Mouse (Mus musculus): ENCODE measurements around the gene Gm20458. TPM values are rescaled to one million over a fixed set of nuclear protein-coding genes. Genes with fewer than 3 reads are reported as not detected.

Gm20458 gene
- polyA plus RNA-seq, 1 experiment from 2014 or later, result 12.5 TPM

GRCm38 (mm10) chr2:164507811-164508210 is 47.0 kb downstream of the Gm20458 start:
- Histone ChIP-seq H3K4me3 (ENCODE audit: low read depth, low read length) (no peak overlapping the region), H3K4me1 (ENCODE audit: control insufficient read depth, insufficient read depth, low read length) (no peaks in the 10 kb centered on the region), H3K27me3 (replicated peaks; ENCODE audit: control insufficient read depth, insufficient read depth, low read length) (no peaks in the 10 kb centered on the region), H3K9me3 (ENCODE audit: control insufficient read depth, low read length) (peaks cover 13% of the 10 kb centered on the region), H3K36me3 (ENCODE audit: control insufficient read depth, insufficient read depth, low read length) (peaks cover 42% of the 10 kb centered on the region), H3K4me2 (ENCODE audit: low read depth, low read length) (no peak overlapping the region), H3K27ac (replicated peaks; ENCODE audit: low read depth, low read length) (no peak overlapping the region), H3K9ac (ENCODE audit: low read depth, low read length) (no peak overlapping the region)
- no peak for ATAC-seq (ENCODE audit: low read depth)
- no peak for DNase-seq (ENCODE audit: low spot score)
- WGBS, result 83% methylated on average over 17 of the region's 19 CpGs

- H3K27ac ChIP-seq (replicated peaks; ENCODE audit: low read depth, low read length), result no peak overlapping the region
- H3K4me1 ChIP-seq (ENCODE audit: control insufficient read depth, insufficient read depth, low read length), result no peaks in the 10 kb centered on the region
- no peak overlapping the region for H3K4me2 ChIP-seq (ENCODE audit: low read depth, low read length)
- peak; percentile 23 for DNase-seq (ENCODE audit: low spot score)
- no peak overlapping the region for H3K4me3 ChIP-seq (ENCODE audit: low read depth, low read length)
- H3K27me3 ChIP-seq (replicated peaks; ENCODE audit: control insufficient read depth, insufficient read depth, low read length), result no peaks in the 10 kb centered on the region
- H3K9me3 ChIP-seq (ENCODE audit: control insufficient read depth, low read length), result no peaks in the 10 kb centered on the region
- H3K36me3 ChIP-seq (ENCODE audit: control insufficient read depth, insufficient read depth, low read length), result peaks cover 15% of the 10 kb centered on the region; the same call in 1 of the 2 replicates
- 34% methylated on average over 5 of the region's 5 CpGs for WGBS
- ATAC-seq (ENCODE audit: low read depth), result 0 out of 2 replicates have a peak, but pooled peaks have one; percentile 60
- H3K9ac ChIP-seq (ENCODE audit: low read depth, low read length), result no peak overlapping the region
Observed at GRCm38 (mm10) chr2:164510621-164511190, 49.9 kb downstream of the Gm20458 start.

- Histone ChIP-seq H3K9ac (ENCODE audit: low read depth, low read length) (no peak overlapping the region), H3K9me3 (ENCODE audit: control insufficient read depth, low read length) (peaks cover 6% of the 10 kb centered on the region; the same call in 1 of the 2 replicates), H3K4me1 (ENCODE audit: control insufficient read depth, insufficient read depth, low read length) (no peaks in the 10 kb centered on the region), H3K4me2 (ENCODE audit: low read depth, low read length) (no peak overlapping the region), H3K27ac (replicated peaks; ENCODE audit: low read depth, low read length) (no peak overlapping the region), H3K4me3 (ENCODE audit: low read depth, low read length) (no peak overlapping the region), H3K27me3 (replicated peaks; ENCODE audit: control insufficient read depth, insufficient read depth, low read length) (no peaks in the 10 kb centered on the region), H3K36me3 (ENCODE audit: control insufficient read depth, insufficient read depth, low read length) (peaks cover 4% of the 10 kb centered on the region; the same call in 1 of the 2 replicates)
- 70% methylated on average over 10 of the region's 14 CpGs for WGBS
- no peak for ATAC-seq (ENCODE audit: low read depth)
- no peak for DNase-seq (ENCODE audit: low spot score)
Observed at GRCm38 (mm10) chr2:164512121-164512909, 51.5 kb downstream of the Gm20458 start.

GRCm38 (mm10) chr2:164513389-164513788 is 52.6 kb downstream of the Gm20458 start:
- DNase-seq (ENCODE audit: low spot score) (peak; percentile 54), ATAC-seq (ENCODE audit: low read depth) (no peak)
- Histone ChIP-seq H3K4me1 (ENCODE audit: control insufficient read depth, insufficient read depth, low read length) (no peaks in the 10 kb centered on the region), H3K36me3 (ENCODE audit: control insufficient read depth, insufficient read depth, low read length) (no peaks in the 10 kb centered on the region), H3K27ac (replicated peaks; ENCODE audit: low read depth, low read length) (no peak overlapping the region), H3K4me3 (ENCODE audit: low read depth, low read length) (no peak overlapping the region), H3K27me3 (replicated peaks; ENCODE audit: control insufficient read depth, insufficient read depth, low read length) (no peaks in the 10 kb centered on the region), H3K9ac (ENCODE audit: low read depth, low read length) (no peak overlapping the region), H3K4me2 (ENCODE audit: low read depth, low read length) (no peak overlapping the region), H3K9me3 (ENCODE audit: control insufficient read depth, low read length) (peaks cover 6% of the 10 kb centered on the region; the same call in 1 of the 2 replicates)
- WGBS, result 65% methylated on average over 8 of the region's 8 CpGs

GRCm38 (mm10) chr2:164514916-164515315 is 54.1 kb downstream of the Gm20458 start:
- Histone ChIP-seq H3K4me3 (ENCODE audit: low read depth, low read length) (no peak overlapping the region), H3K4me2 (ENCODE audit: low read depth, low read length) (no peak overlapping the region), H3K36me3 (ENCODE audit: control insufficient read depth, insufficient read depth, low read length) (no peaks in the 10 kb centered on the region), H3K9ac (ENCODE audit: low read depth, low read length) (no peak overlapping the region), H3K9me3 (ENCODE audit: control insufficient read depth, low read length) (peaks cover 6% of the 10 kb centered on the region; the same call in 1 of the 2 replicates), H3K27me3 (replicated peaks; ENCODE audit: control insufficient read depth, insufficient read depth, low read length) (no peaks in the 10 kb centered on the region), H3K27ac (replicated peaks; ENCODE audit: low read depth, low read length) (no peak overlapping the region), H3K4me1 (ENCODE audit: control insufficient read depth, insufficient read depth, low read length) (peaks cover 5% of the 10 kb centered on the region; the same call in 1 of the 2 replicates)
- ATAC-seq (ENCODE audit: low read depth), result no peak
- WGBS, result 88% methylated on average over 3 of the region's 3 CpGs
- DNase-seq (ENCODE audit: low spot score), result no peak

- Histone ChIP-seq H3K4me1 (ENCODE audit: control insufficient read depth, insufficient read depth, low read length) (peaks cover 6% of the 10 kb centered on the region; the same call in 1 of the 2 replicates), H3K9me3 (ENCODE audit: control insufficient read depth, low read length) (peaks cover 6% of the 10 kb centered on the region; the same call in 1 of the 2 replicates), H3K27ac (replicated peaks; ENCODE audit: low read depth, low read length) (peak overlapping the region; percentile 21; the same call in 1 of the 2 replicates), H3K27me3 (replicated peaks; ENCODE audit: control insufficient read depth, insufficient read depth, low read length) (no peaks in the 10 kb centered on the region), H3K36me3 (ENCODE audit: control insufficient read depth, insufficient read depth, low read length) (no peaks in the 10 kb centered on the region), H3K4me2 (ENCODE audit: low read depth, low read length) (no peak overlapping the region; the same call in 1 of the 2 replicates), H3K4me3 (ENCODE audit: low read depth, low read length) (no peak overlapping the region), H3K9ac (ENCODE audit: low read depth, low read length) (no peak overlapping the region)
- DNase-seq (ENCODE audit: low spot score) (no peak), ATAC-seq (ENCODE audit: low read depth) (no peak)
- 70% methylated on average over 9 of the region's 9 CpGs for WGBS
Observed at GRCm38 (mm10) chr2:164515897-164516296, 55.1 kb downstream of the Gm20458 start.

DNA sequence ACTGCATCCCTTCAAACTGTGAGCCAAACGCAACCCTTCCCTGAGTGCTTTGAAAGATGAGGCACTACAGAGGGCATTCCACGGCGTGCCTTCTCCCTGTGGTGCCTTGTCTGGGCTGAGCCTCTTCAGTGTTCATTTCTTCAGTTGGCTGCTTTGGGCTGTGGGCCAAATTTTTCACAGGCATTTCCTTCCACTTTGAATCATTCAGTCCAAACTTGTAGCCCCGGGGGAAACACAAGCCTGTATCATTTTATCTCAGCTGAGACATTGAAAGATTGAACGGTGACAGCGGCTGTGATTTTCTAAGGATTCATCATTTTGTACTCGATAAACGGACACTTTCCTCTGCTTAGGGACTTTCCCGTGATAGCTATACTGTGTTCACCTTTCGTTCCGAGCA is 55.8 kb downstream of the Gm20458 start:
- ATAC-seq (ENCODE audit: low read depth) (peak; percentile 34; the same call in 1 of the 2 replicates), DNase-seq (ENCODE audit: low spot score) (peak; percentile 65)

DNA sequence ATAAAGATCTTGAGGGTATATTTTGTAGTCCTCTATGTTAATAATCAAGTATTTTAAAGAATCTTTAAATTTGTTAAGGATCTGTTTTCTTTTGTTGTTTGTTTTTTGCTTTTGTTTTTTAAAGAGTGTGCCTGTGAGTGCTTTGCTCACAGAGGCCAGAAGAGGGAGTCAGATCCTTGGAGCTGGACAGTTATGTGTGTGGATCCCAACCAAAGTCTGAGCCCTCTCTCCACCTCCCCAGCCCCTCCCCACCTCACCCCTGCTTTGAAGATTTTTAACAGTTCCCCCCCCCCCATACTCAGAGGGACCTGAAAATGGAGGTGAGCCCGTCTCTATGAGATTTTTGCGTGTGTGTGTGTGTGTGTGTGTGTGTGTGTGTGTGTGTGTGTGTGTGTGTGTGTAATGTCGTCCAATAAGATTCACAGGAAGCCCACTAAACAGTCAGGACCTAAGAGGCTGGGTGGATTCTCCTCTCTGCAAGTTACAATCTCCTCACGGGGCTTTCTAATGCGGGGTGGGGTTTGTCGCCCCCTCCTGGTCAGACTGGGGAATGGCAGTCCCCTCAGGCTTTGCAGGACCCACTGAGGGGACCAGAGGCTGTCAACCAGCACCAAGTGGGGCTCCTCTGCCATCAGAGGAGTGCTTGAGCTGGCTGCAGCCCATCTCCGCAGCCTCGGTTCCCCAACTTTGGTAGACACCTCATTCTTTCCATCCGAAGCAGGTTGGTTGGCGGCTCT is 56.9 kb downstream of the Gm20458 start:
- Histone ChIP-seq H3K9me3 (ENCODE audit: control insufficient read depth, low read length) (peaks cover 6% of the 10 kb centered on the region), H3K27me3 (replicated peaks; ENCODE audit: control insufficient read depth, insufficient read depth, low read length) (no peaks in the 10 kb centered on the region)
- no peak for ATAC-seq (ENCODE audit: low read depth)

More for the DNA sequence above, 55.8 kb downstream of the Gm20458 start:
- Histone ChIP-seq H3K4me3 (ENCODE audit: low read depth, low read length) (no peak overlapping the region), H3K4me1 (ENCODE audit: control insufficient read depth, insufficient read depth, low read length) (peaks cover 13% of the 10 kb centered on the region), H3K9ac (ENCODE audit: low read depth, low read length) (no peak overlapping the region), H3K27ac (replicated peaks; ENCODE audit: low read depth, low read length) (0 out of 2 replicates have a peak overlapping the region, but pooled peaks have one; percentile 21), H3K36me3 (ENCODE audit: control insufficient read depth, insufficient read depth, low read length) (no peaks in the 10 kb centered on the region), H3K9me3 (ENCODE audit: control insufficient read depth, low read length) (peaks cover 6% of the 10 kb centered on the region; the same call in 1 of the 2 replicates), H3K4me2 (ENCODE audit: low read depth, low read length) (no peak overlapping the region), H3K27me3 (replicated peaks; ENCODE audit: control insufficient read depth, insufficient read depth, low read length) (no peaks in the 10 kb centered on the region)
- WGBS, result 70% methylated on average over 11 of the region's 11 CpGs

More for the DNA sequence above, 56.9 kb downstream of the Gm20458 start:
- no peak for DNase-seq (ENCODE audit: low spot score)
- H3K36me3 ChIP-seq (ENCODE audit: control insufficient read depth, insufficient read depth, low read length), result no peaks in the 10 kb centered on the region
- peak overlapping the region; percentile 52; the same call in 1 of the 2 replicates for H3K27ac ChIP-seq (replicated peaks; ENCODE audit: low read depth, low read length)
- H3K4me1 ChIP-seq (ENCODE audit: control insufficient read depth, insufficient read depth, low read length), result peaks cover 19% of the 10 kb centered on the region
- H3K4me3 ChIP-seq (ENCODE audit: low read depth, low read length), result no peak overlapping the region
- H3K4me2 ChIP-seq (ENCODE audit: low read depth, low read length), result no peak overlapping the region
- H3K9ac ChIP-seq (ENCODE audit: low read depth, low read length), result no peak overlapping the region
- WGBS, result 31% methylated on average over 10 of the region's 10 CpGs

Data from embryonic facial prominence, embryonic 14.5 days (tissue).